Mouse (Mus musculus): Measurements from ENCODE around the gene Slc7a11.

DNA sequence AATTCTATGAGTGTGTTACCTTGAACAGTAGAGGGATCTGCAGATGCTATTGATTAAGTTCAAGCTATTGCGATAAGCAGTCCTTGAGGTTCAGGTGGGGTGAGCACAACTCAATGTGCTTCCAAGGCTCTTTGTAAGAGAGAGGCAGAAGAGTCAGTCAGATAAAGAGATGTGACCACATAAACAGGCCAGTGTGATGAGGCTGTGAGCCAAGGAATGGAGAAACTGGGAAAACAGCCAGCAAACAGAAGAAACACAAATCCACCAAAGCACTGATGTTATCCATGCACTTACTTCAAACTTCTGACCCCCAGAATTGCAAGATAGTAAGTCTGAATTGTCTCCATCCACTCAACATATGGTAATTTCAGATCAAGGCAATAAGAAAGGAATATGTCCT lies 99.0 kb downstream of the Slc7a11 start:
- TF ChIP-seq CTCF (IDR thresholded peaks at IDR 0.05; ENCODE audit: extremely low read depth, insufficient read depth, insufficient read length, insufficient replicate concordance): no peak
- no peak for TF ChIP-seq POLR2A (IDR thresholded peaks at IDR 0.05; ENCODE audit: low read depth, low read length)
